Mouse (Mus musculus): ENCODE measurements at regions not wholly inside any gene's neighbourhood (a gene's known extent, or its start where the extent isn't known, plus 50 kb on each side); places are given as distances from the start of the nearest gene placed in this dataset.

DNA sequence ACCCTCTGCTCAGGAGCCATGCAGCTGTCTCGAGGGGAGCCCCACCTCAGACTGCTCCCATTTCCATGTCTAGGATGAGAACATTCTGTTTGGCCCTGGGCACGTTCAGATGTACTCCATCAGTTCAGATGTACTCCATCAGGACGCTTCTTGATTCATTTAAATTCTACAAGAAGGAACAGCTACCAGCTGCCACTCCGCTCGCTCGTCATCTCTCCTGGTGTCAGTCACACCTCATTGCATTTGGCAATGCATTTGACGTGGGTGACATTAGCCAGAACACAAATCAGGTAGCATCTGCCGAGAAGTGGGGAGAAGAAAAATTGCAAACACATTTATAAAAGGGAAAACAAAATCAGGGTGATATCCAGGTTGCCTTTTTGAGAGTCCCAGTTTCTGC lies 202.6 kb upstream of the Nmur2 start:
- TF ChIP-seq CTCF (IDR thresholded peaks at IDR 0.05; ENCODE audit: low read depth) (no peak), EP300 (IDR thresholded peaks at IDR 0.05; ENCODE audit: low read depth) (no peak)
